Mouse (Mus musculus) pancreas, adult 10 weeks (tissue): ENCODE results near the gene Mlana. TPM values are rescaled to one million over a fixed set of nuclear protein-coding genes. Genes with fewer than 3 reads are reported as not detected.

ENCODE experiments used
- polyA plus RNA-seq: library from polyadenylated mRNA; stranded (reverse); fragments of 350-450 nt; fragmentation: Illumina TruSeq; extraction: RNeasy Lipid Tissue Mini Kit (QIAGEN cat#74804); gene quantifications from one replicate; pipeline ENCODE4 v1.2.3, GENCODE M21; 2015; ENCODE audit warnings: low read depth, low replicate concordance; ENCODE audit not compliant: insufficient read depth

The Mlana gene
- polyA plus RNA-seq: not detected

GRCm38 (mm10) chr19:29697245-29697874, at the start of gene Mlana:
Gene Mlana (plus strand): TSS chr19:29697824.

Other genes with a start within 250 kb of the Mlana start
- gene Ric1, start 175.5 kb upstream of the Mlana start, polyA plus RNA-seq: 6.5 TPM
- 2.6 TPM for gene Ermp1, start 49.4 kb upstream of the Mlana start, polyA plus RNA-seq
- gene 9930021J03Rik, start 108.2 kb downstream of the Mlana start, polyA plus RNA-seq: 4.0 TPM
- gene Ranbp6, start 115.2 kb downstream of the Mlana start, polyA plus RNA-seq: 2.7 TPM
- 3.9 TPM for gene Il33, start 227.3 kb downstream of the Mlana start, polyA plus RNA-seq